Mouse (Mus musculus) left cerebral cortex, adult 8-10 months (tissue): Measurements from ENCODE around the gene Sh3bp4. TPM values are rescaled to one million over a fixed set of nuclear protein-coding genes. Genes with fewer than 3 reads are reported as not detected.
A peak's percentile ranks its signal among the peaks of the same experiment; 100 is the strongest.

ENCODE experiments used
- DNase-seq, 2 experiments: peaks; one replicate each; pipeline ENCODE4 v3.0.0; 2022; ENCODE audit warnings: low spot score in 2 of 2
- total RNA-seq, 4 experiments: library from RNA; stranded (reverse); gene quantifications; 2 replicates each; pipeline ENCODE4 v1.2.4; 2022

The Sh3bp4 gene
- total RNA-seq, 4 experiments from 2014 or later, result 16.2 to 17.6 (median 17.2) TPM

DNA sequence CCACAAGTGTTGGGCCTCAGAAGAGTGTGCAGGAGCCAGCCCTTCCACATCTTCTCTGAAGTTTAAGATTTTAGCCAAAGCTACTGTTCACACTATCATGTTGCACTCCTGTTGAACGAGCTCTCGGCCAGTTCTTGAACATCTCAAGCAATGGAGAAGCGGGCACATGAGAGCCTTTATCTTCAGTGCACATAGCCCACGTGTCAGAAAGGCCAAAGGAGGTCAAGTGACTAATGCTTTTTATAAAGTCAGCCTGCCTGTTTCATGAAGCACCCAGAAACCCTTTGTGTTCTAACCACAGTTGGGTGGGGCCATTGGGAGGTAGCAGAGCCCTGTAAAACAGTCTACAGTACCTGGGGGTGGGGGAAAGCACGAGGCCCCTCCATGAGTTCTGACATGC lies 52.2 kb downstream of the Sh3bp4 start:
- DNase-seq, result no peak

GRCm38 (mm10) chr1:89124076-89124475 lies 53.9 kb downstream of the Sh3bp4 start:
- DNase-seq, result no peak

DNA sequence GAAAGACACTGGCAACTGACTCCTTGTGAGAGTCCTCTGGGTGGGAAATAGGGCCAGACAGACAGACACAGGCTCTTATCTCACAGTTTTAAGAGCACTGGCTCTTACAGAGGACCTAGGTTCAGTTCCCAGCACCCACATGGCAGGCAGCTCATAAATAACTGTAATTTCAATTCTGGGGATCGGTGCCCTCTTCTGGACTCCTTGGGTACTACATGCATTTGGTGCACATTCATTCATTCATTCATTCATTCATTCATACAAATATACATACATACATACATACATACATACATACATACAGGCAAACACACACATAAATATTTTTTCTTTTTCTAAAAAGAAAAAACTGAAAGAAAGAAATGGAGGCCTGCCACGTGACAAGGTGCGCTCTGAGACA lies 56.9 kb downstream of the Sh3bp4 start:
- no peak for DNase-seq

GRCm38 (mm10) chr1:89130429-89130828 lies 60.2 kb downstream of the Sh3bp4 start:
- peak in 1 of 2 experiments; percentile 28 for DNase-seq

GRCm38 (mm10) chr1:89131018-89131540 lies 60.9 kb downstream of the Sh3bp4 start:
- no peak for DNase-seq

- DNase-seq, result no peak
These were observed 61.5 kb downstream of the Sh3bp4 start for GRCm38 (mm10) chr1:89131707-89132106.

DNA sequence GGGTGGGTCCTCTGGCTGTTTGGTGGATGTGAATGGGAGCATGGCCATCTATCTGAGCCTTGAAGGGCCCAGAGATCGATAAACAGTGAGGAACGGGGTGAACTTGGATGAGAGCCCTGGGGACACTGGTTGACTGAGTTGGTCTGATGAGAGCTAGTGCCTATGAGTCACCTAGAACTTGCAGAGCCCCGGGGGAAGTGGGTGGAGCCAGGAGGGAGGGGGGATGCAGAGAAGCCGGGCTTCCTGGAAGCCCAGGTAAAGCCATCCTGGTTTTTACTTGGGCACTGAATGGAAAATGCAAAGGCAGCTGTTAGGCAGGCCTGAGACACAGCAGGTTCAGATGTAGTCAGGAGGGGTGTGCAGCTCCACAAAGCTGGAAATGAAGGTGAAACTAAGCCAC lies 63.1 kb downstream of the Sh3bp4 start:
- DNase-seq, result no peak

DNA sequence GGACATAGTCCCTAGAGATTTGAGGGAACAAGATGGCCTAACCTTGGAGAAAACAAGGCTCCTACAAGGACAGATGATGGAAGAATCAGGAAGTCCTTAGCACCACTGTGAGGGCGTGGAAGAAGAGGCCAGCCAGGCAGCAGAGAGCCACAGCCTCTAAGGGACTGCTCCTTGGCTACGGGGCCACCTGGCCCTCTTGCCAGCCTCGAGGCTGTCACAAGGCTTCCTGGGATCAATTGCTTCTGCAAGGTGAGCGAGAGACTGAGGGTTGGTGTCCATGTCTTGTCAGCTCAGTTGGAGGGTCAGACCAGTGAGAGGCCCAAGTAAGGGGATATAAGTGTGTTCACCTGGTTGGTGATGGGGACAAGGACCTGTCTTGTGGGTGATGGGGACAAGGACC lies 63.5 kb downstream of the Sh3bp4 start:
- DNase-seq, result no peak

- peak in 1 of 2 experiments; percentile 29 for DNase-seq
These were observed 66.0 kb downstream of the Sh3bp4 start for GRCm38 (mm10) chr1:89136089-89136811.

GRCm38 (mm10) chr1:89137086-89137816 lies 67.0 kb downstream of the Sh3bp4 start:
- DNase-seq, result peak in 1 of 2 experiments; percentile 33

GRCm38 (mm10) chr1:89138316-89138715 lies 68.1 kb downstream of the Sh3bp4 start:
- DNase-seq, result peak in 1 of 2 experiments; percentile 44

DNA sequence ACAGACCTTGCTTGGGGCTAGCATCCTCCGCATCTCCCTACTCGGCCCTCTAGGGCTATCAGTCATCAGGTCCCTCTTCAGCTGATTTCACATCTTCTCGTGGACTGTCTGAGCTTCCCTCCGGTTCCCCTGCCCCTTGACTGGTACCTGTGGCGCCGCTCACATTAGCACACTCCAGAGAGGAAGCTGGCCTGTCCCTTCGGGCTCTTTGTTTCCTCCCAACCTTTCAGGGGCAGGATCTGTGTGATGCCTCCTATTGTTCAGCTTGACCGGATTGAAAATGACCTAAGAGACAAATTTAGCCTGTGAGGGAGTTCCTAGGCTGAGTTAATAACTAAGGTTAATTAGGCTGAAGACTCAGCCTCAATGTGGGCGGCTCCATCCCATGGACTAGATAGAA lies 69.9 kb downstream of the Sh3bp4 start:
- DNase-seq, result no peak

GRCm38 (mm10) chr1:89151071-89151470 lies 80.9 kb downstream of the Sh3bp4 start:
- DNase-seq, result no peak

- DNase-seq, result no peak
These were observed 82.4 kb downstream of the Sh3bp4 start for GRCm38 (mm10) chr1:89152576-89152975.

- DNase-seq, result no peak
These were observed 83.0 kb downstream of the Sh3bp4 start for GRCm38 (mm10) chr1:89153203-89153602.

- DNase-seq, result no peak
These were observed 93.3 kb downstream of the Sh3bp4 start for GRCm38 (mm10) chr1:89163483-89163882.

GRCm38 (mm10) chr1:89164281-89164680 lies 94.1 kb downstream of the Sh3bp4 start:
- DNase-seq, result peak in 1 of 2 experiments; percentile 41

DNA sequence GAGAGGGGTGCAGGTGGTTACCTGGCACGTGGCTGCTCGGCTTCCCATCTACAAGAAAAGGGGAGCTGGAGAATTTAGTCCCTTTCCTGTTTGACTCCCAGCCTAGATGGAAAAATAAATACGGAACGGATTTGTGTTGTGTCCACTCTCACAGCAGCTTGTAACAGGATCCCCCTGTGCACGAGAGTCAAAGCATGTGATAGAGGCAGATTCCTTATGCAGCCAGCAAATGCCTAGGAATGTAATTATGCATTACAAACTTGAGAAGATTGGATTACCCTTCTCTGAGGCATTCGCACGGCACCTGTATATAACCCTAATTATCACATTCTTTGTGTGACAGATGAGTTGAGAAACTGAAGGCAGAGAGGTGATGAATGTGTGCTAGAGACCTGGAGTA lies 94.5 kb downstream of the Sh3bp4 start:
- no peak for DNase-seq

GRCm38 (mm10) chr1:89166814-89167249 lies 96.6 kb downstream of the Sh3bp4 start:
- DNase-seq, result no peak

DNA sequence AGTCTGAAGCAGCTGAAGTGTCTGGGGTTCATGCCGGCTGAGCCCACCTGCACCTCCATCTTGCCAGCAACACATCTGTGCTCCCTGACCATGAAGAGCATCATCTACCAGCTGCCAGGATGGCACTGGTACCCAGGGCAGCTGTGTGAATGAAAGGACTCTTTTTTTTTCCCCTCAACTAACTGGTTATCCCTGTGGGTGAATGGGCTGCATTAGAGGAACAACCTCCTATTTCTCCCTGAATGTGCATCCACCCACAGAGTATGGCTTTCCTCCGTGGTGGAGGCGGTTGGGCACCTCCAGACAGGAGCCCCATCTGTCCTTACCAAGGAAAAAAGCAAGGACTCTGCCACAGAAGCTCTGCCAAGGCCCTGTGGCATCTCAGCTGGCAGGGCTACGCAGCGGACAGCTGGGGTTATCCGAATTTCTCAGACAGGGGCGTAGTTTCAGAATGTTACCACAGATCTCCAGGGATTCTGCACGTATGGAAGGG lies 101.1 kb downstream of the Sh3bp4 start:
- DNase-seq, result peak in 1 of 2 experiments; percentile 49

DNA sequence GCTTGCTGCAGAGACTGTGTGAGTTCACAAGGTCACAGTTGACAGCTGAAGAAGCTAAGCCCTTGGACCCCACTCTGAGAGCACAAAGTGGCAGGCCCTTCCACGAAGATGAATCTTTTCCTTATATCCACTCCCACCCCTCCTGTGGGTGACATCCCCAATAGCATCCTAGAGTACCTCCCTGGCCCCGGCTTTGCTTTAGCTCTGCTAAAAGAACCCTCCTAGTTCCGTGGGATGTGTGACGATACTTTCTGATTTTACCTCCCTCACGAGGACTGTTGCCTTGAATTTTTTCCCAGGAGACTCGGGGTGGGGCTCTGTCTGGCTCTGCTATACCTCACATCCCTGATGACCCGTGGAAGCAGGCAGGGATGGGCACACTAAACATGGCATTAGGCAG lies 104.4 kb downstream of the Sh3bp4 start:
- no peak for DNase-seq

DNA sequence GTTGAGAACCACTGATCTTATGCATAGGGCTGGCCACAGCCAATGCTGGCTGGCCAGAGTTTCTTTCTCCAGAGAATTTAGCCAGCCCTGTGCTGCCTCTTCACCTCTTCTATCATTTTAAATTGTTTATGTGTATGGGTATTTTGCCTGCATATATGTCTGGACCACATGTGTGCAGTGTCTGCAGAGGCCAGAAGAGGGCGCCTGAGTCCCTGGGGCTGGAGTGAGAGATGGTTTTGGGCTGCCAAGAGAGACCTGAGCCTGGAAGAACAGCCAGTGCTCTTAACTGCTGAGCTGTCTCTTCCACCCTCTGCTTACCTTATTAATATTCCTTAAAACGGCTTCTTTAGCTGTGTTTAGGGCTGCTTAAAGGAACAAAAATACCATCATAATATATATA lies 105.1 kb downstream of the Sh3bp4 start:
- no peak for DNase-seq
